Mouse (Mus musculus) thymus, adult 2 months (tissue): ENCODE measurements at regions not wholly inside any gene's neighbourhood (a gene's known extent, or its start where the extent isn't known, plus 50 kb on each side); places are given as distances from the start of the nearest gene placed in this dataset.

ENCODE experiments used
- CTCF ChIP-seq: fragments of 200-500 bp; IDR thresholded peaks from 2 replicates; pipeline ENCODE4 v1.5.1; 2012; ENCODE audit warnings: mild to moderate bottlenecking, control low read depth, low read length, moderate library complexity, borderline replicate concordance; ENCODE audit not compliant: control insufficient read depth, poor library complexity, insufficient read depth; ENCODE audit errors: extremely low read depth
- POLR2A ChIP-seq: fragments of 200-500 bp; IDR thresholded peaks from 2 replicates; pipeline ENCODE4 v1.6.1; 2012; ENCODE audit warnings: mild to moderate bottlenecking, low read length, control low read depth, moderate library complexity; ENCODE audit not compliant: control insufficient read depth, poor library complexity, insufficient read depth; ENCODE audit errors: extremely low read depth

DNA sequence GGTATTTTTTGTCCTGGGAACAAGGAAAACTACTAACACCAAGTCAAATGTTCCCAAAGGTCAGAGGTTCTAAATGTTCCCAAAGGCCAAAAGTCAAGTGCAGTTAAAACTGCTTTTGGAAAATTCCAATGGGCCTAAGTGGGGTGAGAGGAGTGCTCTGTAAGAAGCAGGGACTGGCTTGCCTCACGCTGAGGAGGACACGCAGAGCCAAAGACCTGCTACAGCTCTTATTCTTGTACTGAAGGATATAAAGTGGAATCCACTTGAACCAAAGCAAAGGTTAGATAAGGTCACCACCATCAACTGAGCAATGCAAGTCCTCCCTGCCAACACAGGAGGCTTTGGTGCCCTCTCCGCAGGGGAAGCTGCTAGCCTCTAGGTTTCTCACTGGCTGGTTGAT, 260.3 kb upstream of the Prok2 start:
- TF ChIP-seq CTCF (no peak), POLR2A (no peak)
